Mouse (Mus musculus) megakaryocyte, adult 5-6 weeks (primary cell): ENCODE measurements around the gene Gm6482. TPM values are rescaled to one million over a fixed set of nuclear protein-coding genes. Genes with fewer than 3 reads are reported as not detected.
"Not testable (repeated sequence)": the region's sequence is repeated elsewhere in the genome, so short reads cannot be mapped to it uniquely, and the experiment has no call there.

Source experiments
- ATAC-seq: 2 replicates; pipeline ENCODE4 v1.8.0; 2016; ENCODE audit warnings: mild to moderate bottlenecking, inconsistent platforms; ENCODE audit not compliant: poor library complexity, severe bottlenecking
- total RNA-seq, 2 experiments: library from RNA; stranded (forward) in 1 of 2; stranded (reverse) in 1 of 2; fragments of 153-499, 151-499 nt in 1 of 2; fragments of 221-1000, 200-1000 nt in 1 of 2; gene quantifications; 2 replicates each; pipeline versions ENCODE4 v1.2.3 to v1.2.4; 2015 to 2017

Gene Gm6482
- total RNA-seq (2015) (not detected in 2 replicates), total RNA-seq (2017) (not detected in 2 replicates)

DNA sequence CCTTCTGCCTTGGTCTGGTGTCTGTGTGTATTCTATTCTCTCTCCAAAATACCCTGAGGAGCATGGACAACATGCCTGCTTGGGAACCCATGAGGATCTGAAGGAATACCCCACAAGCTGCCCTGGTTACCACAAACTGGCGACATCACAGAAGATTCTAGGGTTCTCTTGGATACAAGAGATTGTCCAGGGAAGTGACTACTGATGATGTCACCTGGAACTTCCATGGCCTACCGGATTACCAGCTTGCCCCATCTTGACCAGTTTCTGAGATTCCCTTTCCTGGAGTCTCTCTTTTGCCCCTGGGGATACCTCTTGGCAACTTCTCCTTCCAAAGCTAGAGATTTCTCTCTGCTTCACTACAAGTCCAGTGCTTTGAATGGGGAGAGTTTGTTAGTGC is at the start of gene Gm6482:
TSS of gene Gm6482 (minus strand) at position 101 of the 400 bp plus-strand sequence.
- ATAC-seq, result not testable (repeated sequence)

GRCm38 (mm10) chr14:41453418-41453817 is 45.3 kb upstream of the Gm6482 start, which contains the start of gene Gm7954:
Gm7954 (minus strand) TSS chr14:41453518.
- ATAC-seq, result not testable (repeated sequence)

DNA sequence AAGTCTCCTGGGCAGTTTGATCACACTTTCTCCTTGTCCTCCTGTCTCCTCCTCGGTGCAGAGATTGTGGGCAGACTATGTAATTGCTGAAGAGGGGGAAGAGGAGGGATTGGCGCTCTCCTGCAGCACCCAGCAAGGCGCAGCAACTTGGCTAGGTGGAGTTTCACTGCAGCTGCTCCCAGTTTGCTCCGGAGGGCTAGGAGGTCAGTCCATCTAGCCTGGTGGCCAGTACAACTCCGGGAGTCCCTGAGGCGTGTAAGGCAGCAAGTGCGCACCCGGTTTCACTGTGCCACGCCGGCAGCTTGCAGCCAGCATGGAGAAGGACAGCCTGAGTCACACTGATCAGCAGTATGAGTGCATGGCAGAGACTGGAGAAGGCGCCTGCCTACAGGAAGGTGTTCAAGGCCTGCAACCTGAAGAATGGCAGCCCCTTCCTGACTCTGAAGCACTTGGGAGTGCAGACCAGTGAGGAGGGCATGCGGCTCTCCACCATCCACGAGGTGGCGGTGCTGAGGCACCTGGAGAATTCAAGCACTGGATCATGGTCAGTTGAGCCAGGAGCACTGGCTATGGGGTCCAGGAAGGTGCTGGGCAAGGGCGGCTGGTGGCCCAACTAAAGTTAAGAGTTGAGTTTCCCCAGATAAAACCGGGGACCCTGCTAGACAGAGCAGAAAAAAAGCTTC is 17.5 kb upstream of the Gm6482 start:
- ATAC-seq, result not testable (repeated sequence)

DNA sequence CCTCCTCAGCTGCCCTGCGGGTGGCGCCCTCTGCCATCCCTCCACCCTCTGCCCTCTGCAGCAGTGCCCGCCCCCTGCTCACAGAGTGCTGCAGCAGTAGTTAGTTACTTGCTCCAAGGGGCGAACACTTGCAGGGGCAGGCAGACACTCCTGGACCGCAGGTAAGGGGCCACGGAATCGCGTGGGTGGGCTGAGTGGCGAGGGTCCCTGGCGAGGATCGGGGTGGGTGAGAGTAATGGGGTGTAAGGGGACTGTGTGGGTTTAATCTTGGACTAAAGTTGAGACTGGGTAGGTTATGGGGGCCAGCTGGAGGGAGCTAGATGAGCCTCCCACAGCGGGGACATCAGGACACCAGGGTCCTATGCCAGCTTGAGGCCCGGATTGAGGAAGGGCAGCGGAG is 16.6 kb upstream of the Gm6482 start:
- ATAC-seq, result not testable (repeated sequence)

GRCm38 (mm10) chr14:41386279-41386678 is 21.8 kb downstream of the Gm6482 start, which contains the start of gene Gm7945:
Gm7945 (minus strand) TSS chr14:41386379.
- ATAC-seq, result not testable (repeated sequence)

Other genes with a start within 250 kb of the Gm6482 start
- gene Sftpd, start 223.1 kb downstream of the Gm6482 start, total RNA-seq (2015), result not detected in 2 replicates
- not detected in 2 replicates for gene Sftpd, start 223.1 kb downstream of the Gm6482 start, total RNA-seq (2017)
- 0.20 TPM in 1 of 2 replicates, not detected in the other for gene Gm2832, start 129.5 kb downstream of the Gm6482 start, total RNA-seq (2015)
- not detected in 2 replicates for gene Gm2832, start 129.5 kb downstream of the Gm6482 start, total RNA-seq (2017)
- not detected in 2 replicates for gene Gm5798, start 59.7 kb downstream of the Gm6482 start, total RNA-seq (2015)
- not detected in 2 replicates for gene Gm5798, start 59.7 kb downstream of the Gm6482 start, total RNA-seq (2017)
- gene Gm7945, start 21.9 kb downstream of the Gm6482 start, total RNA-seq (2015), result not detected in 2 replicates
- not detected in 2 replicates for gene Gm7945, start 21.9 kb downstream of the Gm6482 start, total RNA-seq (2017)
- gene Gm7954, start 45.2 kb upstream of the Gm6482 start, total RNA-seq (2015), result not detected in 2 replicates
- not detected in 2 replicates for gene Gm7954, start 45.2 kb upstream of the Gm6482 start, total RNA-seq (2017)
- not detected in 2 replicates for gene Gm3486, start 81.2 kb upstream of the Gm6482 start, total RNA-seq (2015)
- not detected in 2 replicates for gene Gm3486, start 81.2 kb upstream of the Gm6482 start, total RNA-seq (2017)
- not detected in 2 replicates for gene Gm7970, start 147.3 kb upstream of the Gm6482 start, total RNA-seq (2015)
- gene Gm7970, start 147.3 kb upstream of the Gm6482 start, total RNA-seq (2017), result not detected in 2 replicates
- not detected in 2 replicates for gene 1700049E17Rik2, start 164.9 kb upstream of the Gm6482 start, total RNA-seq (2015)
- not detected in 2 replicates for gene 1700049E17Rik2, start 164.9 kb upstream of the Gm6482 start, total RNA-seq (2017)
- gene Gm3072, start 216.3 kb upstream of the Gm6482 start, total RNA-seq (2015), result not detected in 2 replicates
- gene Gm3072, start 216.3 kb upstream of the Gm6482 start, total RNA-seq (2017), result not detected in 2 replicates
- not detected in 2 replicates for gene Gm3676, start 238.2 kb upstream of the Gm6482 start, total RNA-seq (2015)
- not detected in 2 replicates for gene Gm3676, start 238.2 kb upstream of the Gm6482 start, total RNA-seq (2017)